Mouse (Mus musculus): ENCODE data around the gene Kbtbd12. TPM values are rescaled to one million over a fixed set of nuclear protein-coding genes. Genes with fewer than 3 reads are reported as not detected.

Gene Kbtbd12
- total and polyA plus RNA-seq, 3 experiments: not detected

- H3K4me2 ChIP-seq (ENCODE audit: insufficient read depth, low read depth, poor library complexity, severe bottlenecking): peak within 1 kb of the TSS; percentile 98
- H3K79me2 ChIP-seq (replicated peaks; ENCODE audit: control insufficient read depth, extremely low read depth, insufficient read depth, poor library complexity, severe bottlenecking): peaks cover 47% of the 10 kb centered on the region
- peak; percentile 81 for TF ChIP-seq MXI1 (IDR thresholded peaks at IDR 0.05; ENCODE audit: low read depth, low read length)
- no peak for TF ChIP-seq JUN (IDR thresholded peaks at IDR 0.05; ENCODE audit: insufficient read depth, low read depth, low read length)
- TF ChIP-seq MAX (IDR thresholded peaks at IDR 0.05; ENCODE audit: low read length): peak; percentile 84
- TF ChIP-seq ZNF384 (IDR thresholded peaks at IDR 0.05; ENCODE audit: low read depth, low read length): no peak
- TF ChIP-seq TCF12 (IDR thresholded peaks at IDR 0.05; ENCODE audit: low read depth, low read length): peak; percentile 89
- TF ChIP-seq JUND (conservative IDR thresholded peaks at IDR 0.05; ENCODE audit: low read depth, low read length): no peak
- peak; percentile 93 for TF ChIP-seq HCFC1 (IDR thresholded peaks at IDR 0.05; ENCODE audit: low read depth, low read length)
- TF ChIP-seq KAT2A (IDR thresholded peaks at IDR 0.05; ENCODE audit: insufficient replicate concordance, low read length): peak; percentile 99
- TF ChIP-seq MYC (IDR thresholded peaks at IDR 0.05; ENCODE audit: low read depth, low read length): peak; percentile 81
- peak; percentile 95 for TF ChIP-seq ZMIZ1 (IDR thresholded peaks at IDR 0.05; ENCODE audit: low read depth, low read length)
- TF ChIP-seq TBP (conservative IDR thresholded peaks at IDR 0.05; ENCODE audit: low read depth, low read length): peak; percentile 87
- peak; percentile 20; the same call in 1 of the 2 replicates for TF ChIP-seq USF1 (IDR thresholded peaks at IDR 0.05; ENCODE audit: low read depth, low read length)
- TF ChIP-seq POLR2A (IDR thresholded peaks at IDR 0.05; ENCODE audit: low read depth, low read length): peak; percentile 98
- TF ChIP-seq PAX5 (IDR thresholded peaks at IDR 0.05; ENCODE audit: low read length): no peak
- peak; percentile 97 for TF ChIP-seq SIN3A (IDR thresholded peaks at IDR 0.05; ENCODE audit: low read length)
- TF ChIP-seq CHD2 (IDR thresholded peaks at IDR 0.05; ENCODE audit: low read length): peak; percentile 39
- peak; percentile 71 for TF ChIP-seq MEF2A (IDR thresholded peaks at IDR 0.05; ENCODE audit: borderline replicate concordance, low read depth, low read length)
- peak; percentile 92 for TF ChIP-seq POLR2AphosphoS2 (IDR thresholded peaks at IDR 0.05; ENCODE audit: low read depth, low read length)
- peak; percentile 40; the same call in 1 of the 2 replicates for TF ChIP-seq IRF4 (IDR thresholded peaks at IDR 0.05; ENCODE audit: low read depth, low read length)
- TF ChIP-seq NELFE (IDR thresholded peaks at IDR 0.05; ENCODE audit: low read depth, low read length): peak; percentile 97
- no peak; the same call in 1 of the 2 replicates for TF ChIP-seq BHLHE40 (IDR thresholded peaks at IDR 0.05; ENCODE audit: low read depth, low read length)
- peak; percentile 88 for TF ChIP-seq NRF1 (IDR thresholded peaks at IDR 0.05; ENCODE audit: low read depth, low read length)
- TF ChIP-seq ETS1 (conservative IDR thresholded peaks at IDR 0.05; ENCODE audit: low read depth, low read length): 0 out of 2 replicates have a peak, but pooled peaks have one; percentile 11
- TF ChIP-seq ELF1 (IDR thresholded peaks at IDR 0.05; ENCODE audit: low read depth, low read length): peak; percentile 100
- peak; percentile 89; the same call in 1 of the 2 replicates for TF ChIP-seq GABPA (IDR thresholded peaks at IDR 0.05; ENCODE audit: insufficient replicate concordance, low read depth, low read length)
- no peak for TF ChIP-seq CTCF (conservative IDR thresholded peaks at IDR 0.05 in 1 of 2, IDR thresholded peaks at IDR 0.05 in 1 of 2; ENCODE audit: low read depth in 2 of 2, low read length in 2 of 2)
- no peak for TF ChIP-seq E2F4 (IDR thresholded peaks at IDR 0.05; ENCODE audit: insufficient replicate concordance, low read depth, low read length)
- DNase-seq (ENCODE audit: extremely low read depth): peak; percentile 96
- H3K4me3 ChIP-seq (replicated peaks in 1 of 3; ENCODE audit: low read depth in 2 of 3, low read length in 2 of 3, poor library complexity in 1 of 3): peak within 1 kb of the TSS; percentile 87 to 99 (median 98)
- dilution Hi-C loops (cut with MboI; ENCODE audit: extremely low pct_ligation_motif_present, extremely low pct_unique_long_range_greater_than_20kb, low sequenced_read_pairs): no loop called here
- H3K9ac ChIP-seq (ENCODE audit: insufficient read depth, low read depth): peak within 1 kb of the TSS; percentile 92
- H3K4me1 ChIP-seq (ENCODE audit: control insufficient read depth in 1 of 2, insufficient read depth in 2 of 2): peaks cover 12 to 40% of the 10 kb centered on the region in 2 experiments
- H3K27me3 ChIP-seq (replicated peaks): no peaks in the 10 kb centered on the region
- H3K27ac ChIP-seq (ENCODE audit: insufficient read depth, low read depth): peak within 1 kb of the TSS; percentile 67
- peaks cover 28 to 36% of the 10 kb centered on the region in 2 experiments for H3K36me3 ChIP-seq (replicated peaks in 1 of 2; ENCODE audit: control insufficient read depth in 1 of 2, insufficient read depth in 1 of 2, low read length in 1 of 2)
- no peaks in the 10 kb centered on the region for H3K9me3 ChIP-seq (replicated peaks; ENCODE audit: low read length)
- in situ Hi-C loops (cut with MboI; ENCODE audit: low pct_ligation_motif_present, low pct_unique_long_range_greater_than_20kb, low sequenced_read_pairs): no loop called here
Observed at GRCm38 (mm10) chr6:88518404-88519263, 119.1 kb downstream of the Kbtbd12 start, which contains the start of gene Sec61a1. Sec61a1 (minus strand) TSS chr6:88518905.

All from CH12.LX (cell line).